Mouse (Mus musculus): Measurements from ENCODE around the gene Efna2.

GRCm38 (mm10) chr10:80173358-80173757 lies 5.9 kb upstream of the Efna2 start:
- TF ChIP-seq POLR2A (IDR thresholded peaks at IDR 0.05; ENCODE audit: borderline replicate concordance, low read depth, low read length) (no peak), CTCF (IDR thresholded peaks at IDR 0.05; ENCODE audit: low read depth, low read length) (no peak)
